Mouse (Mus musculus) heart, embryonic 13.5 days (tissue): ENCODE data around the gene Adad2. TPM values are rescaled to one million over a fixed set of nuclear protein-coding genes. Genes with fewer than 3 reads are reported as not detected.

Experiments
- ATAC-seq: fragments of 200-750 bp; cut with Nextera tagmentation; 2 replicates; pipeline ENCODE4 v1.8.0; 2017; ENCODE audit warnings: moderate TSS enrichment; ENCODE audit not compliant: insufficient number of reproducible peaks, low FRiP score, low TSS enrichment; ENCODE audit errors: extremely low read depth
- H3K27ac ChIP-seq: fragments of 300-500 bp; sonication (generic); replicated peaks from 2 replicates; pipeline ENCODE4 v1.5.1; 2015; ENCODE audit warnings: moderate library complexity, mild to moderate bottlenecking, inconsistent platforms
- H3K27me3 ChIP-seq: fragments of 300-500 bp; sonication (generic); replicated peaks from 2 replicates; pipeline ENCODE4 v1.6.1; 2015; ENCODE audit warnings: mild to moderate bottlenecking, inconsistent platforms
- H3K36me3 ChIP-seq: fragments of 300-500 bp; sonication (generic); 2 replicates; pipeline ENCODE4 v1.6.1; 2015; ENCODE audit warnings: mild to moderate bottlenecking, inconsistent platforms
- H3K4me1 ChIP-seq: fragments of 300-500 bp; sonication (generic); 2 replicates; pipeline ENCODE4 v1.6.1; 2015; ENCODE audit warnings: inconsistent platforms
- H3K4me2 ChIP-seq: fragments of 300-500 bp; sonication (generic); 2 replicates; pipeline ENCODE4 v1.6.1; 2015; ENCODE audit warnings: inconsistent platforms, mild to moderate bottlenecking, moderate library complexity
- H3K4me3 ChIP-seq: fragments of 300-500 bp; sonication (generic); 2 replicates; pipeline ENCODE4 v1.5.1; 2015; ENCODE audit warnings: moderate library complexity, mild to moderate bottlenecking, inconsistent platforms
- H3K9ac ChIP-seq: fragments of 300-500 bp; sonication (generic); 2 replicates; pipeline ENCODE4 v1.6.1; 2015; ENCODE audit warnings: inconsistent platforms, mild to moderate bottlenecking, moderate library complexity
- H3K9me3 ChIP-seq: fragments of 300-500 bp; sonication (generic); 2 replicates; pipeline ENCODE4 v1.6.1; 2016; ENCODE audit warnings: inconsistent platforms
- WGBS: fragments of 180-500 bp; shearing (Covaris S2); methylation state at CpG from one replicate; pipeline ENCODE4 v1.1.7; 2015; ENCODE audit warnings: mixed read lengths; 5-methylcytosine and 5-hydroxymethylcytosine counted together
- polyA plus RNA-seq: library from polyadenylated mRNA; unstranded; fragments of >200 nt; fragmentation: Nextera tagmentation; extraction: Ambion mirVana; gene quantifications from 2 replicates; pipeline ENCODE4 v1.2.1, GENCODE M21; 2015

Gene Adad2
- polyA plus RNA-seq, 1 experiment from 2014 or later: not detected

DNA sequence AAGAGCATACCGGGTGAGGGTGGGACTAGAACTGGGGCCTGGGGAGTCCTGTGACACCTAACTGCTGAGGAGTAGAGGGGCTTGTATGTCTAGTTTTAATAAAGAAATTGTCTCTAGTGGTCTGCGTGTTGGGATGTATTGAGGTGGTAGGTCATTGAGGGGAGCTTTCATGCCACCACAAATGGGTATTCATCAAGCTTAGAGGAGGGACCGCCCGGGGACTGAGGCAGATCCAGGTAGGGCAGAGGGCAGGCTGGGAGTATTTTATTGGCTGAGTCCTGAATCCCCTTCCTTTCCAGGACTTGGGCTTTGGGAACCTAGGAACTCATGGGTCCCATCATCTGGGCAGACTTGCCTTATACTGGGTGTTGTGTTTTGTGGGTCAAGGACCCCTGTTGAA lies 4.3 kb downstream of the Adad2 start:
- Histone ChIP-seq H3K27ac (no peak overlapping the region), H3K36me3 (no peaks in the 10 kb centered on the region), H3K9me3 (no peaks in the 10 kb centered on the region), H3K4me3 (no peak overlapping the region), H3K27me3 (peaks cover 29% of the 10 kb centered on the region), H3K4me2 (no peak overlapping the region), H3K9ac (no peak overlapping the region), H3K4me1 (peaks cover 9% of the 10 kb centered on the region)
- WGBS: 88% methylated on average over 4 of the region's 4 CpGs
- ATAC-seq: no peak

DNA sequence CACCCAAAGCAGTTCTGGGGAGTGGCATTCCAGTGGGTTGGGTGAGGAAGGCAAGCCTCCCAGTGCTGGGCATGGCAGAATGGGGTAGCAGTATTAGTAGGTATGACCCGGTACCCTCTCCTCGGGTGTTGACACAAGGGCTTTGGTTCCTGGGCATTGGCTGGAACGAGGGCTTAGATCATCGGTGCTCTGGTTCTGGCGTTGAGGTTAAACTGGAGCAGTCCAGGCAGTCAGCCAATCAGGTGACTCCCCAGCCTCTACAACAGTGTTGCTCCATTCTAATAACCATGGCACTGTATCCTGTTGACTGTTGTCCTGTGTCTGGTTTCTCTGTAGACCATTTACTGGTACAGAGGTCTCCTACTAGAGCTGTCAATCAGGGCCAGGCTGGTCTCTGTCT lies 5.0 kb downstream of the Adad2 start:
- Histone ChIP-seq H3K27ac (no peak overlapping the region), H3K9me3 (no peaks in the 10 kb centered on the region), H3K4me3 (no peak overlapping the region), H3K9ac (no peak overlapping the region), H3K4me2 (no peak overlapping the region), H3K4me1 (peaks cover 9% of the 10 kb centered on the region), H3K36me3 (no peaks in the 10 kb centered on the region), H3K27me3 (peaks cover 24% of the 10 kb centered on the region)
- ATAC-seq: no peak
- WGBS: 80% methylated on average over 5 of the region's 5 CpGs

DNA sequence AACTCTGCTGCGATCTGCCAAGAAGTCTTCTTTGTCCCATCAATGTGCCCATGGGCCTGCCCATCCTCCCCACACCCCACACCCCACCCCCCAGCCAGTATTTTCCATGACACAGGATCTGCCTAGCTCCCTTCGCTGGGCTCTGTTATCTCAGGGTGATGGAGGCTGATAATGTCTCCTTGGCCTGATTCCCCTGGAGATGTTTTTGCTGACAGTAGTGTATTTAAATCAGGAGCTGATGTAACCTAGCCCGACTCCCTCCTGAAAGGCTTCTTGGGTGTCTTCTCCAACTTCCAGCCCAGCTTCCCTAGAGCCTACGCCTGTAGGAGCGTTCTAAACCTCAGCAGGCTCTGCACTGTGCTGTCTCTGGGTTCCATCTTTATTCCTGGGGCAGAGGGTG lies 6.3 kb downstream of the Adad2 start:
- peaks cover 19% of the 10 kb centered on the region for H3K27me3 ChIP-seq
- no peak overlapping the region for H3K9ac ChIP-seq
- WGBS: 48% methylated on average over 5 of the region's 5 CpGs
- H3K36me3 ChIP-seq: no peaks in the 10 kb centered on the region
- no peak overlapping the region for H3K27ac ChIP-seq
- no peaks in the 10 kb centered on the region for H3K9me3 ChIP-seq
- ATAC-seq: no peak
- no peak overlapping the region for H3K4me2 ChIP-seq
- peaks cover 9% of the 10 kb centered on the region for H3K4me1 ChIP-seq
- no peak overlapping the region for H3K4me3 ChIP-seq

DNA sequence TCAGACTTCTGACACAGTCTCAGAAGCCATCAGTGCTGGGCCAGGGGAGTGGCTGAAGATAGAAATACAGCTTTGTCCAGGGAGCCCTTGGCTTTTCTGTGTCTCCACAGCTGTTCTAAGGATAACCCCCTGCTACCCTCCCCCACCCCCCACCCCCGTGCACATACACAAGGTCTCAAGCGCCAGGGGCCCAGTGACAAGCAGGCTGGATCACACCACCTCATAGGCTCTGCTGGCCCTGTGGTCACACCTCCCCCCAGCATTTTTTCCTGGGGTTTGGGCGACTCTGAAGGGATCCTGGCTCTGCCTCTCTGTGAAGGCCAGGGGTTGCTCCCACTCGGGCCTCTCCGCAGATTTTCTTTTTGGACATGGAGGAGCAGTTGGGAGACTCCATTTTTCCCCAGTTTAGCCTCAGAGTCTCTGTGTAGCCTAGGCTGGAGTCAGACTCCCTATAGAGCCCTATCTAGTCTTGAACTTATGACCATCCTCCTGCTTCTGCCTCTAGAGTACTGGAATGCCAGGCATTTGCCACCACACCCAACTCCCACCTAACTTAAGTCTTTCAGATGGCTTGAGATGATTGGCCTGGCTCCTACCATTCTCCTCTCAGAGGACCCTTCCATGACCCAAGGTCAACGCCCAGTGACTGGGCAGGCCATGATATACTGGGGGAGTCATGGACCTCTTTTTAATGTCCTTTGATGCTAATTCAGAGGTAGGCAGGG lies 7.7 kb downstream of the Adad2 start:
- 65% methylated on average over 6 of the region's 6 CpGs for WGBS
- H3K4me1 ChIP-seq: peaks cover 9% of the 10 kb centered on the region
- no peak overlapping the region for H3K4me2 ChIP-seq
- peaks cover 20% of the 10 kb centered on the region for H3K27me3 ChIP-seq
- ATAC-seq: no peak
- no peak overlapping the region for H3K9ac ChIP-seq
- H3K9me3 ChIP-seq: no peaks in the 10 kb centered on the region
- 0 out of 2 replicates have a peak overlapping the region, but pooled peaks have one; percentile 32 for H3K27ac ChIP-seq
- no peak overlapping the region for H3K4me3 ChIP-seq
- no peaks in the 10 kb centered on the region for H3K36me3 ChIP-seq

DNA sequence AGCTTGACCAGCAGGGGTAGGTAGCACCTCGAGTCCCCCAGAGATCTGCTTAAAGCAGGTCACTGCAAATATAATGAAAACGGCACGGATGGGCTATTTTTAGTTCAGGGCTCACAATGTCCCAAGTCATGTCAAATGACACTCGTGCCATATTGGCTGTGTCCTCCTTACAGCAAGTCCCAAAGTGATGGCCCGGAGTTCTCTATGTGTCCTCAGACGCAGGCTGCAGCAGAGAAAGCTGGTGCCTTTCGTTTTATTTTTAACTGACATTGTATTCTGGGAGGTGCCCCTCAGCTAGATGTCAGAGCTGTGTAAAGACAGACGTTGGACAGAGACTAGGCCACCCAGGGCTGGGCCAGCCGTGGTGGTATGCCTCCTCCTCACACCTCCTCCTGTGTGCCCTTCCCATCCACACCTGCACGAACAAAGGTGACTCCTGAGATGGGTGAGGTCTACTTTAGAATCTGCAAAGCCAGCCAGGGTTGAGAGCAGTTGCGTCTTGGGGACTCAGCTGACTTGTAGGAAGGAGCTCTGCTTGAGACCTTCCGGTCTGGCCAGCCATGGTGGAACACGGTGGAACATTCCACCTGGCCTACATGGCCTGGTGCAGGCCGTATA lies 8.4 kb downstream of the Adad2 start:
- H3K4me3 ChIP-seq: no peak overlapping the region
- H3K36me3 ChIP-seq: no peaks in the 10 kb centered on the region
- peaks cover 9% of the 10 kb centered on the region for H3K4me1 ChIP-seq
- H3K4me2 ChIP-seq: no peak overlapping the region
- 0 out of 2 replicates have a peak overlapping the region, but pooled peaks have one; percentile 32 for H3K27ac ChIP-seq
- no peak for ATAC-seq
- 57% methylated on average over 14 of the region's 14 CpGs for WGBS
- no peak overlapping the region for H3K9ac ChIP-seq
- no peaks in the 10 kb centered on the region for H3K9me3 ChIP-seq
- peaks cover 19% of the 10 kb centered on the region; the same call in 1 of the 2 replicates for H3K27me3 ChIP-seq

DNA sequence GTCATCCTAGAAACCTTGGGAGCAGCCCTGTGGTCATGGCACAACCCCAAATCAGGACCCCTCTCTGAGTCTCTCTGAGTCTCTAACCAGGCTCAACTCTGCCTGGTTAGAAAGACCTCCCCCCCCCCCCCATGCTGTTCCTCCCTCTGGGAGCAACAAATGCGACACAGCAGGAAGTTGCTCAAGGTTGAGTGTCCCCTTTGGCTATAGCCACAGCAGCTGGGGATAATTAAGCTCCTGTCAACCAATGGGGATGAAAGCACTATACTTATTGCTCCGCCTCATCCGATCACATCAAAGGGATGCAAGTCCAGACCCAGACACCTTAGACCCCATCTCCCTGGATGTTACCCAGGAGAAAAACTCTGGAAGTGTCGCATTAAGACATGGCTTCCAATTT lies 10.0 kb downstream of the Adad2 start:
- ATAC-seq: no peak
- Histone ChIP-seq H3K4me1 (peaks cover 13% of the 10 kb centered on the region), H3K36me3 (no peaks in the 10 kb centered on the region), H3K27me3 (peaks cover 19% of the 10 kb centered on the region; the same call in 1 of the 2 replicates), H3K4me3 (no peak overlapping the region), H3K9ac (no peak overlapping the region), H3K27ac (no peak overlapping the region), H3K4me2 (no peak overlapping the region), H3K9me3 (no peaks in the 10 kb centered on the region)
- 71% methylated on average over 4 of the region's 4 CpGs for WGBS

DNA sequence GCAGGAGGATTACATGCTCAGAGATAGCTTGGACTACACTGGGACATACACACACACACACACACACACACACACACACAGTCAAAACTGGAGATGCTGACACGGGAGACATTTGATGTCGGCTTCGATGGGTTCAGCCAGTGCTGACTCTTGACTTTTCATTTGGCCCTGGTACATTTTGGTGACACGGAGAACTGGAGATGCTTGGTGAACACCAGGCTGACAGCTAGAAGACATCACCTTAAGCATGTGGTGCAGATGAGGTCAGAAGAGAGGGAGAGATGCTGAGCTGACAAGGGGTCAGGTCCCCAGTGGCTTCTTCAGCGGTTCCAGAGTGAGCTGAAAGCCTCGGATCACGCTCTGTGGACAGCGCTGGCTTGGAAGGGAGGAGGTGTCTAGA lies 10.5 kb downstream of the Adad2 start:
- no peak overlapping the region for H3K4me3 ChIP-seq
- no peak overlapping the region for H3K4me2 ChIP-seq
- H3K36me3 ChIP-seq: no peaks in the 10 kb centered on the region
- 78% methylated on average over 8 of the region's 8 CpGs for WGBS
- H3K4me1 ChIP-seq: peaks cover 17% of the 10 kb centered on the region
- peaks cover 19% of the 10 kb centered on the region; the same call in 1 of the 2 replicates for H3K27me3 ChIP-seq
- no peak overlapping the region for H3K9ac ChIP-seq
- H3K27ac ChIP-seq: no peak overlapping the region
- ATAC-seq: no peak
- no peaks in the 10 kb centered on the region for H3K9me3 ChIP-seq

DNA sequence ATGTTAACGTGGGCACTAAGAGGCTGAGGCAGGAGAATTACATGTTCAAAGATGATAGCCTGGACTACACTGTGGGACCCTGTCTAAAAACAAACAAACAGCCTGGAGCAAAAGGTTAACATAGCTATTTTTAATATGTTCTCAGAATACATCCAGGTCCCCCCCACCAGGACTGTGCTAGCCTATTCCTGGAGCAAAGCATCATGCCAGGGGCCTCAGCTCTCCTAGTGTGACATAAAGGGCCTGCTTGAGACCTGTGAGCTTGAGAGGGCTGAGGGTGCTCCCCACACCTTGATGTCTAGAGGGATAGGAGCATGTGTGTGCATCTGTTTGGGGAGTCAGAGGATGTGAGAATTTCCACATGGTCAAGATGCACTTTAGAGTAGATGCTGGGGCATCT lies 11.2 kb downstream of the Adad2 start:
- Histone ChIP-seq H3K36me3 (no peaks in the 10 kb centered on the region), H3K4me3 (no peak overlapping the region), H3K9ac (no peak overlapping the region), H3K27ac (no peak overlapping the region), H3K9me3 (no peaks in the 10 kb centered on the region), H3K4me2 (no peak overlapping the region), H3K27me3 (peaks cover 19% of the 10 kb centered on the region; the same call in 1 of the 2 replicates), H3K4me1 (peaks cover 17% of the 10 kb centered on the region)
- 66% methylated on average over 1 of the region's 1 CpGs for WGBS
- ATAC-seq: no peak

DNA sequence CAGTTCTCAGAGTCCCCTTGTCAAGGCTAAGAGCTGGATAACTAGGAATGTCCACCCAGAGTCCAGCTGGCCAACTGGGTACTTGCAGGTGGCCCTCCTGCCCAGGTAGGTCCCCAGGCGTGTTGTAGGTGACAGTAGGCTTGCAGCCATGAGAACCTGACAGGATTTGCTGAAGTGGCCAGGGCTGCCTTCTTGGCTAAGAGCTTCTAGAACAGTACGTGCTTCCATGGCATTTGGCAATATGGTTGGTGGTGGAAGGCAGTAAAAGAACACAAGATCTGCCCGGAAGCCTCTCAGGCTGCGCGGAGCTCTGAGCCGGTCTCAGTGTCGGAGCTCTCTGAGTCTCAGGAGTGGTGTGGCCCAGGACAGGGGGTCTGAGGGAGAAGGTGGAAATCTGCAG lies 12.4 kb downstream of the Adad2 start:
- H3K9ac ChIP-seq: no peak overlapping the region
- 82% methylated on average over 7 of the region's 7 CpGs for WGBS
- no peaks in the 10 kb centered on the region for H3K9me3 ChIP-seq
- no peak for ATAC-seq
- H3K27me3 ChIP-seq: peaks cover 19% of the 10 kb centered on the region; the same call in 1 of the 2 replicates
- no peaks in the 10 kb centered on the region for H3K36me3 ChIP-seq
- peaks cover 17% of the 10 kb centered on the region for H3K4me1 ChIP-seq
- H3K27ac ChIP-seq: no peak overlapping the region
- H3K4me2 ChIP-seq: no peak overlapping the region
- H3K4me3 ChIP-seq: no peak overlapping the region

DNA sequence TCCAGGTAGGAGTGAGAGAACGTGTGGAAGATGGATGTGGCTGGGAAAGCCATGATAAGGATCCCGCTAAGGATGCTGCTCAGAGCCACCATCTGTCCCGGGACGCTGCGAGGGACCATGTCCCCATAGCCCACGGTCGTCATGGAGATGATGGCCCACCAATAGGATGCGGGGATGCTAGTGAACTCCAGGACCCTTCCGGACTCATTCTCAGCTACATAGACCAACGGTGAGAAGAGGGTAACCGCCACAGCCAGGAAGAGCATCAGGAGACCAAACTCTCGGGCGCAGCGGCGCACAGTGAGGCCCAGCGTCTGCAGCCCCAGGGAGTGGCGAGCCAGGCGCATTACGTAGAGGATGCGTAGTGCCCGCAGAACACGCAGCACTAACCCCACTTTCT lies 13.2 kb downstream of the Adad2 start:
- Histone ChIP-seq H3K9me3 (no peaks in the 10 kb centered on the region), H3K27me3 (peaks cover 23% of the 10 kb centered on the region; the same call in 1 of the 2 replicates), H3K4me3 (no peak overlapping the region), H3K27ac (no peak overlapping the region), H3K9ac (no peak overlapping the region), H3K4me1 (peaks cover 12% of the 10 kb centered on the region), H3K36me3 (no peaks in the 10 kb centered on the region), H3K4me2 (no peak overlapping the region)
- no peak for ATAC-seq
- WGBS: 74% methylated on average over 22 of the region's 22 CpGs

DNA sequence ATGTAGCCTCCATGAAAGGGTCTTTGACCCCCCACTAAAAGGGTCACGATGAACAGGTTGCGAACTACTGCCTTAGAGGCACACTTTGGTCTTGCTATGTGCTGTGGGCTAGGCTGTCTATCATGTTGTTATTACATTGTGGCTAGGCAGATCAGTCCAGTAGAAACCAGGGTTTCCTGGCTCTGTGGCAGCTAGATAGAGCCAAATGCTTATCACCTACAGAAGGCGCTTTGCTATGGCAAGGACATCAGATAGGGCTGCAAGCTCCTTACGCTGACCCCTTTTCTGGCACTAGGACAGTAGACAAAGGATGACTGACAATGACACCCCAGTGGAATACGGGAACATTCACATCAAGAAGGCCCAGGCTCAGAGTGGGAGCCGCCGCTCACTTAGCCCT lies 14.7 kb downstream of the Adad2 start:
- H3K4me3 ChIP-seq: no peak overlapping the region
- no peak overlapping the region for H3K9ac ChIP-seq
- peaks cover 8% of the 10 kb centered on the region for H3K4me1 ChIP-seq
- 66% methylated on average over 7 of the region's 7 CpGs for WGBS
- ATAC-seq: no peak
- peaks cover 37% of the 10 kb centered on the region for H3K27me3 ChIP-seq
- no peaks in the 10 kb centered on the region for H3K36me3 ChIP-seq
- H3K27ac ChIP-seq: no peak overlapping the region
- H3K9me3 ChIP-seq: no peaks in the 10 kb centered on the region
- no peak overlapping the region for H3K4me2 ChIP-seq
